Mouse (Mus musculus) adrenal gland, postnatal 14 days (tissue): Measurements from ENCODE around the gene Ly9. TPM values are rescaled to one million over a fixed set of nuclear protein-coding genes. Genes with fewer than 3 reads are reported as not detected.

ENCODE experiments used
- DNase-seq: peaks from one replicate; pipeline ENCODE4 v3.0.0; 2021; ENCODE audit warnings: mixed read lengths
- long read RNA-seq, 2 experiments: library from polyadenylated mRNA; stranded (forward); transcript quantifications; one replicate each; pipeline ENCODE4 v2.0.0; 2021
- total RNA-seq: library from RNA; stranded (reverse); gene quantifications from 2 replicates; pipeline ENCODE4 v1.2.3, GENCODE M21; 2021

Gene Ly9
- total RNA-seq = 0.85 and 6.1 TPM in 2 replicates
- long read RNA-seq, experiment 1 = 0 reads
- long read RNA-seq, experiment 2 = 0 reads

DNA sequence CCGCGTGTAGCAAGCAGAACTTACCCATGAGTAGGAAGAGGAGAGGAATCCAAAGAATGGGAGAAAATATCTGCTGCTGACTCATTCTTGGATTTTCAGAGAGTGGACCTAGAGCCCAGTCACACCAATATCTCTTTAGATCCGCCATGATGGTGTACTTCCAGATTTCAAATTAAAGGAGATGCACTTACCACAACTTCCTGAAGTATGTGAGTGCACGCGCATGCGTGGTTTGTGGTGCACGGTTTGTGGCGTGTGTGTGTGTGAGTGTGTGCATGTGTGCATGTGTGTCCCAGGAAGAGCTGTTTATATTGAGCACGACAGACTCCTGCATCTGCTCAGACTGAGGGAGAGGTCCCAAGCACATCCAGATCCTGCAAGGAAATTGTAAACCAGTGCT is at the start of gene Ly9:
Gene Ly9 (minus strand): TSS at position 235 of the 400 bp plus-strand sequence.
- DNase-seq = no peak

DNA sequence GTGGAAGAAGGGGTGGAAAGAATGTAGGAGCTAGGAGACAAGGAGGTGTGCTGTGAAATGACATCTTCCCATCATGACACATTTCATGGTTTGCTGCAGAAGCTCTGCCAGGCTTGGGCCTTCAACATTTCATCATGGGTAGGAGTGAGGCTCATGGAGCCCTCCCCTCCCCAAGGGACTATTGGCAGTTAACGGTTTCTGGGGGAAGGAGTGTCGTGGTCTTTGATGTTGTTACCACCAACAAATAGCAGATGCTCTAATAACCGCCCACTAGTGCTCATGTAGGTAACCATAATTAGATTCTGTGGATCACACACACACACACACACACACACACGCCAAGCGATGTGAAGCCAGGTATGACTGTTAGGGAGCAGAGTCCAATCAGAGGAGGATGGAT is 45.5 kb upstream of the Ly9 start, which contains the start of gene Slamf7:
Gene Slamf7 (minus strand): TSS at position 302 of the 400 bp plus-strand sequence.
- no peak for DNase-seq

GRCm38 (mm10) chr1:171648840-171649239 is 41.6 kb upstream of the Ly9 start:
- DNase-seq = no peak

DNA sequence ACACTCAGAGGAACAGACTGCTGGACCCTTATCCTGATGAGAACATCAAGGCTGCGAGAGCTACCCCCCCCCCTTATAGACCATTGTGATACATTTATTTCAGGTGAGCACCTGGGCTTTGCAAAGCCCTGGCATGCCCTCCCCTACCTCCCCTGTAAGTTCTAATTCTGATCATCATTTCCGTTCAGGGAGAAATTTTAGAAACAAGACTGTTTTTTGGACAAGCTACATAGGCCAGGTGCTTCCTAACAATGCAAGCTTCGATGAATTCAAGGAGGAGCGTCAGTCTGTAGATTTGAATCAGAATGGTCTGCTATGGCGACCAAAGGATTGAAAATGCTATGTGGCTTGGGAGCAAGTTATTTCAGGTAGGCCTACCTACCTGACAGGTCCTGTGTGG is 40.5 kb upstream of the Ly9 start:
- no peak for DNase-seq

- DNase-seq = no peak
Observed at GRCm38 (mm10) chr1:171646429-171646940, 39.3 kb upstream of the Ly9 start.

- DNase-seq = no peak
Observed at GRCm38 (mm10) chr1:171643612-171644011, 36.4 kb upstream of the Ly9 start.

GRCm38 (mm10) chr1:171640796-171641195 is 33.6 kb upstream of the Ly9 start:
- no peak for DNase-seq

DNA sequence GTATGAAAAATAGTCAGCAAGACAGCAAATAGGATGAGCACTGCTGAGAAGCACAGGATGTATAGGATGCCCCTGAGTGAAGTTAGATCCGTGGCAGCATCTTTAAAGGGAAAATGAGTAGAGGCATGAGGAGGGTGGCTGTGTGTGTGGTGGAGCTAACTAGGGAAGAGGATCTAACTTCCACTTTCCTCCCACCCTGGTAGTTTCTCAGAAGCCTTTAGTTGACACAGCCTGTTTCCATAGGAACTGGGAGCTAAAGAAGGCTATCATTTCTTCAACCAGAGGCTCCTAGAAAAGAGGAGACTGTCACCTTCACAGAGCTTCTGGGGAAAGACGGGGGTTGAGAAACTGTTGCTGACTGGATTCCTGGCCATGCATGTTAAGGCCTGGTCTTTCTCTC is 31.5 kb upstream of the Ly9 start:
- DNase-seq = no peak

GRCm38 (mm10) chr1:171637101-171637500 is 29.9 kb upstream of the Ly9 start:
- DNase-seq = no peak

DNA sequence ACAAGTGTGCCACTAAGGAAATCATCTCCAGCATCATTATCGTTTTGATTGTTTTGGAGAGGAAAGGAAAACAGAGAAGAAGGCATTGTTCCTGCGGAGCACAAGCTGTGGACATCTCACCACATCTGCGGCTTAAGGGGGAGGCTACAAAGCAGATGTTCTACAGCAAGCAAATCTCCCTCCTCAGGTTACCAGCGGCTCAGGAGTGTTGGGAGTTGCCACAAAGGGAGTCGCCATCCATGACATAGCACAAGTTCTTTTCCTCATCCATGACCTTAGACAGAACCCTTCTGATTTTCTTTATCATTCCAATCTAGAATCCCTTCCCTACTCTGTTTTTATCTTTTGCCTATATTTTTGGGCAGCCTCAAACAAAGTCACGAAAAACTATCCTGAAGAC is 28.5 kb upstream of the Ly9 start:
- no peak for DNase-seq

- DNase-seq = no peak
Observed at GRCm38 (mm10) chr1:171631447-171631846, 24.2 kb upstream of the Ly9 start.

- DNase-seq = no peak
Observed at GRCm38 (mm10) chr1:171630912-171631311, 23.7 kb upstream of the Ly9 start.

DNA sequence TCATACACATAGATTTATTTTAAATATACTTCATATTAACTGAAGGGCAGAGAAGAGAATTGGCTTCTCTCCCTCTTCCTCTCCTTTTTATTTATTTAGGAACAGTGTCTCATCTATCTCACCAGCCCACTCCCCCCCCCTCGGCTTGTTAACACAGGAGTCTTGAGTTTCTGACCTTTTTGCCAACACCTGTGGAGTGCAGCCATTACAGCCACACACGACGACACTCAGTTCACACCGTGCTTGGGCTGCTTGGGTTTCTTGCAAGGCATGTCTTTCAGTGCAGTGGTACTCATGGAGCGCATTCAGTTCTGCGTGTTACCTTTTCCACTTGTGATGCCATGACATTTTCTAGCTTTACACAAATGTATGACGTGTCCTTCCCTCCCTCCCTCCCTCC is 22.8 kb upstream of the Ly9 start:
- no peak for DNase-seq

DNA sequence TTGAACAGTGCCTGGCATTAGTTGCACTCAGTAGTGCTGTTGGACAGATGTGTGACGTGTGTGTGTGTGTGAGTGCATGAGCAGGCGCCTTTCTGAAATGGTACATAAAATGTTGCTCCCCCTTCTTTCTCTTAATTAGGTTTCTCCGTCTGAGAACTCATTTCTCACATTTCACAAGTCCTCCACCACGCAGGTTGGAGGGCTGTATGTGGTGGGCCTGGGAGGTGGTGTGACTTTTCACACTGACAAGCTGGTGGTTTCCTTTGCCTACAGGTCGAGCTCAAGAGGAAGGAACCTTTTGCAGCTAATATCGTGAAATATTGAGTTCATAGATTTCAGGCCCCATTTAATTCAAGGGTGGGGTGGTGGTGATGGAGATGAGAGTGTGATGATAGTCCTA is 22.0 kb upstream of the Ly9 start:
- no peak for DNase-seq

- DNase-seq = no peak
Observed at GRCm38 (mm10) chr1:171627801-171628200, 20.6 kb upstream of the Ly9 start.

DNA sequence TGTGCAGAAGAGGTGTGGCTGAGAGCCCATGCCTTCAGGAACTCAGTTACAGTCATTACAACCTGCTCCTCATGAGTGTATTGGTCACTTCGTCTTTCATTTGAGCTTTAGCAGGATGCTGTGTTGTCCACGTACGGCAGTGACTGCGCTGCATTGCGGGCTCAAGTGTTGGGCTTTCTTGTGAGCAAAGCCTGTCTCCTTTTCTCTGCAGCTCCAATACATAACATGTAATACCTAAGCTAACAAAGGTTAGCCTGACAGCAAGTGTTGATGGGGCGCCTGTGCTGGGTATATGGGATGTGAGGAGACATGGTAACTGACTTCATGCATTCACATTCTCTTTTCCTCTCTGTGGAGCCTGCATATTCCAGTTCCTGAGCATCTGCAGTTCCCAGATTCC is 12.9 kb upstream of the Ly9 start:
- DNase-seq = no peak

GRCm38 (mm10) chr1:171619645-171620044 is 12.4 kb upstream of the Ly9 start:
- no peak for DNase-seq

- DNase-seq = no peak
Observed at GRCm38 (mm10) chr1:171619001-171619400, 11.8 kb upstream of the Ly9 start.

GRCm38 (mm10) chr1:171616881-171617515 is 9.8 kb upstream of the Ly9 start:
- no peak for DNase-seq

DNA sequence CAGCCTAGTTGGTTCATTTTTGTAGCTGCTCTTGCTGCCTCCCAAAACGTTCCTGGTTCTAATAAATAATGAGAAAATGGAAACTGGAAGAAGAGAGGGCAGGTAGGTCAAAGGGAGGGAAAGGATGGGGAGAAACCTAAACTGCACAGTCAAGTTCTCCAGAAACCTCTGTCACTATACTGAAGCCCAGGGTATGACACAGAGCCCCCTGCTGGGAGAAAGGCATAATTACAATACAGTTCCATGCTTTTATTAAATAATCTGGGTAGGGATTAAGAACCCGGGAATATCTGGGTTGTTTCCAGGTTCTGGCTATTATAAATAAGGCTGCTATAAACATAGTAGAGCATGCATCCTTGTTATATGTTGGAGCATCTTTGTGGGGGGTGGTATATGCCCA is 6.8 kb upstream of the Ly9 start:
- no peak for DNase-seq

- DNase-seq = peak; percentile 25
Observed at GRCm38 (mm10) chr1:171610781-171611180, 3.6 kb upstream of the Ly9 start.

GRCm38 (mm10) chr1:171610026-171610425 is 2.8 kb upstream of the Ly9 start:
- peak; percentile 21 for DNase-seq

DNA sequence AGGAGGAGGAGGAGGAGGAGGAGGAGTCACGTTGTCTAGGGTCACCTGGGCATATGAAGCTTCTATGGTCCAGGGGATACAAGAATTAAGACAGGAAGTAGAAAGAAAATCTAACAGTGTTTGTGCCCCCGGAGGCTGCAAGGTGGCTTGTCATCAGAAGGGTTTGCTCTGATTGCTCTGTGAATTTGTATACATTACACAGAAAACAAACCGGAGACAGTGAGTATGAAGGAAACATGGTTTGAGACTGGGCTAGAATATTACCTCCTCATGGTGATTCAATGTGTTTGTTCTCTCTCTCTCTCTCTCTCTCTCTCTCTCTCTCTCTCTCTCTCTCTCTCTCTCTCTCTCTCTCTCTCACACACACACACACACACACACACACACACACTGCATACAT is 554 bp downstream of the Ly9 start:
- no peak for DNase-seq

- no peak for DNase-seq
Observed at GRCm38 (mm10) chr1:171604686-171605085, 2.5 kb downstream of the Ly9 start.

- DNase-seq = no peak
Observed at GRCm38 (mm10) chr1:171584584-171584983, 22.6 kb downstream of the Ly9 start.
